Mouse (Mus musculus) telencephalon, adult 2 months (tissue): ENCODE results near the gene Hpcal4.

Experiments
- DNase-seq: peaks from one replicate; pipeline ENCODE4 v3.0.0-alpha.2; 2011; ENCODE audit warnings: low read depth, low spot score

The Hpcal4 gene

GRCm38 (mm10) chr4:123237386-123238266, 54.6 kb downstream of the Hpcal4 start:
- no peak for DNase-seq

DNA sequence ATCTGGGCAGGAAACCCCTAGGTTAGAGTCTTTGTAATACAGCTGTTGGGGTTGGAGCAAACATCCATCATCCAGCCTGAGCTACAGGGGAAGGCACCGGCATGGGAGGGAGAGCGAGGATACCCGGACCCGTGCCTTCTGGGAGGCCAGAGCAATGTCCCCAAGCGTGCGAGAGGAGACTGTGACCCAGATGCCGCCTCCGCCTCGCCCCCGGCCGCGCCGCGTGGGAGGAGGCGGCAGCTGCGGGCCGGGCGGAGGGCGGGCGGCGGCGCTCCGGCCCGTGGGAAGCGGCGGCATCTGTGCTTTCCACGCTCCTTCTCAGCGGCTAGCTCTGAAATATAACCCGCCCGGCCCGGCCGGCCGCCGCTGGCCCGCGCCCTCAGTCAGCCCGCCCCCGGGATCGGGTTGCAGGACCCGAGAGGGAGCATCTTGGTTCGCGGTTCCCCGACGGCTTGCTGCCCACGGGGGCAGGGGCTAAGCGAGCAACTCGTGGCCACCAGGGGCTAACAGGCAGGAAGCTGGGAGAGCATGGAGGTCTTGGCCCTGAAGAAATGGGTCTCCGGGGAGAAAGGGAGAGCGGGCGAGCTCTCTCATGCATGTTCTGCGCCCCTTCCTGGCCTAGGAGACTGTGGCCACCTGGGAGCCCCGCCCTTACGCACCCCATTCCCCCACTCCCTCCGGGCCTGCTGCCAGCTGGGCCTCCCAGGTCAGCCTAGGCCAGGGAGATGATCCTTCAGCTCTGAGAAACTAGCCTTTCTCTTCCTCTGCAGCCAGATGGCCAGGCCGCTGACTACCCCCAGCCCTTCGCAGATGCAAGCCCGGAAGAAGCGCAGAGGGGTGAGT, 56.6 kb downstream of the Hpcal4 start:
- no peak for DNase-seq
